Mouse (Mus musculus) brain, adult 2 months (tissue): ENCODE data around the gene Snapc4.

Experiments
- DNase-seq: peaks from one replicate; pipeline ENCODE4 v3.0.0; 2011; ENCODE audit warnings: low read depth, low spot score

Snapc4 gene

DNA sequence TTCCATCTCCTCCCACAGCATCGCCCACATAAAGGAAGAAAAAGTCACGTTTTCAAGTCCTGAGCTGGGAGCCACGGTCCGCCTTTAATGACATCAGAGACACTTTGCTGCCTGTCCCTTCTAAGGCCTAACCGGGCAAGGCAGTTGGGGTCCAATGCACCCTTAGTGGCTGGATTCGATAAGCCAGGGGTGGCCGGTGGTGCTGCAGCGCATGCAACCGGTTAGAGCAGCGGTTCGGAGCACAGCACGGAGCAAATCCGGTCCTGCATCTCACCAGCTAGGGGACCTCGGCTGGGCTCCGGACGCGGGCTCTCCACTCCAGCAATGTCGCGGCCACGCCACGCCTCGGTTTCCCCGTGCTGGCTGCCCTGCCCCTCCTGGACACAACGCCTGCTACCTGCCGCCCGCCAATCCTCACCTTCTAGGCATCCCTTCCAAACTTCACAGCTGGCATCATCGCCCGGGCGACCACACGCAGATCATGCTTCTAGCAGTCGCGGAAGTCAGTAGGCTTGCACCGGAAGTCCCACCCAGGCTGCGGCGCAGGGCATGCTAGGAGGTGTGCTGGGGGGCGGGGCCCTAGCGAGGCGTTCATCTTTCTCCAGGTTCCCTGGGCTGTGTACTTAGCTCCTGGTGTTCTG, at the start of gene Snapc4:
Snapc4 (minus strand) TSS at position 523 of the 641 bp plus-strand sequence.
- peak; percentile 94 for DNase-seq

DNA sequence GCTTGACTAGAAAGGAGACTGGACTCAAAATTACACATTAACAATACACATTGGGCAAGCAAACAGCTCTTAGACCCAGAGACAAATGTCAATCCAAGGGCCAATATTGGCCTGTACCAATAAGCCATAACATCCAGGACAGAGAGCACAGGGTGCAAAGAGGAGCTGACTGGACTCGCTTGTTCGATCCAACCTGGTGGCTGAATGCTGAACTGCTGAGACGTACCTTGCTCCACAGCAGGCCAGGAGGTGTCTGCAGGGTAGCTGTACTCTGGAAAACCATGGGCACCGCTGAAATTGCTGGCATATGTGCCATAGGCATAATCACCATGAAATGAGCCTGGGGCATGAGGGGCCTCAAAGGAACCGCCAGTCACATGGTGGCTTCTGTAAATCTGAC, 49.4 kb upstream of the Snapc4 start:
- DNase-seq, result no peak

DNA sequence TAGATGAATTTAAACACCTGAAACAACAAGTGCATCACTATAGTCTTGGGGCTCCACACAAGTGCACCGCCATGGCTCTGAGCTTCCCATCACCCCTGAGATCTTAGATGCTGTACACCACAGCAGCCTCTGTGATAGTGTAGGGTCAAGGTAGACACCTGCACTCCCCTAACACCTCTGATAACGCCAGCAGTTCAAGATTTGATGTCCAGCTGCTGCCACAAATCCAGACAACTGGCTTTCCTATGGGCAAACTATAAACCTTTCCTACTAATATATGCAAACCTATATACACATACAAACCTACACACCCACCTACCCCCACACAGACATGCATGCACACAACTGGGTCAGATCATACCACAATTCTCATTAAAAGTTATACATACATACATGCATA, 44.1 kb upstream of the Snapc4 start:
- DNase-seq, result no peak

DNA sequence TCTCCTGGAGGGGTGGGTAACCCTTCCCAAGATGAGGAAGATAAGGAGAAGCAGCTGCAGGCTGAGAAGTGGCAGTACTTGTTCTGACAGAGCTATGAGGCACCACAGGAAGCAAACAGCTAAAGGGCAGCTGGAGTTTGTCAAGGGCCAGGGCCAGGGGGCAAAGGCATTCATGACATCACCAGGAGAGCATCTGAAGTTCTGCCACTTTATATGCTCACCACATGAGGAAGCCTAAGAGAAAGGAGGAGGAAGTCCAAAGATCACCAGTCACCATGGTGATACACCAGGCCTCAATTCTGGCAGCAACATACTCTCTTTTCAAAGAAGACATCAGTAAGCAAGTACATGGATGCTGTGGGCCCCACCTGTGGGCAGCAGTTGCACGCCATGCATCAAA, 42.6 kb upstream of the Snapc4 start:
- no peak for DNase-seq

DNA sequence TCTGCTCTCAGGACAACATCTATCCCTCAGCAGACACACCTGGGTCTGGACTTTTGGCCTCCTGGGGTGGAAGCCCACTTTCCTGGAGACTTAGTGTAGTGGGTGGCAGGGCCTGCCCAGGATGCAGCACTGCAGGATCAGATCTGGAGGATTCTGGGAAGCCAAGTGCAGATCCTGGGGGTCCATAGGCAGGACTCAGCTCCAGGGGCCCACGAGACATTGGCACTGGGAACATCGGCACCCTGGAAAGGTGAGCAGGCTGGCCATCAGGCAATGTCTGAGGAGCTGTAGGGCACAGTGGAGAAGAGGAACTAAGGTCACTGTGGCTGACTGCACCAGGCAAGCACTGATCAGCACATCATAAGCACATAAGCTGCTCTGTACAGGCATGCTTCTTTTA, 41.5 kb upstream of the Snapc4 start:
- no peak for DNase-seq

DNA sequence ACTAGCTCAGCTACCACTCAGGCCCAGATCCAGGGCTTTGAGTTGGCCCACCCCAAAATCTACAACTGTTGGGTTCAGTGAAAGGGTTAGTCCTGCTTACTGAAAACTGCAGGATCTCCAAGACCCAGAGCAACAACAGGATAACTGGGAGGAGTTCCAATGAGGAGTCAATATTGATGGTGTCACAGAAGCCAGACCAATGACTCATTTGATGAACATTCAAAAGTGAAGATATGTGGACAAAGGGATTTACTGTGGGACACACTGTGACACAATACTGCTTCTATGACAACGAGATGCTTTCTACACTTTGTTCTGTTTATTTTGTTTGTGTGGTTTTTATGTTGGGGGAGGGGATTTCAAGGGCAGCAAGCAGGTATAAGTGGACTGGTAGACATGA, 37.7 kb upstream of the Snapc4 start:
- no peak for DNase-seq

DNA sequence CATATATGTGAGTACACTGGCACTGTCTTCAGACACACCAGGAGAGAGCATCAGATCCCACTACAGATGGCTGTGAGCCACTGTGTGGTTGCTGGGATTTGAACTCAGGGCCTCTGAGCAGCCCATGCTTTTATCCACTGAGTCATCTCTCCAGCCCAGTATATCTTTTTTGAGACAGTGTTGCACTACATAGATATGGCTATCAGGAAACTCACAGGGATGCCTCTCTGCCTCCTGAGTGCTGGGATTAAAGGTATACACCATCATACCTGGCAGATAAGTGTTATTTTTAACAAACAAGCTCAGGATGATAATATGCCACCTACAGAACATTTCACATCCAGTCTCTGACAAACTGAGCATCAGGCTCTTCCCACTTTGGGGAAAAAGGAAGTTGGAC, 36.6 kb upstream of the Snapc4 start:
- DNase-seq, result no peak

DNA sequence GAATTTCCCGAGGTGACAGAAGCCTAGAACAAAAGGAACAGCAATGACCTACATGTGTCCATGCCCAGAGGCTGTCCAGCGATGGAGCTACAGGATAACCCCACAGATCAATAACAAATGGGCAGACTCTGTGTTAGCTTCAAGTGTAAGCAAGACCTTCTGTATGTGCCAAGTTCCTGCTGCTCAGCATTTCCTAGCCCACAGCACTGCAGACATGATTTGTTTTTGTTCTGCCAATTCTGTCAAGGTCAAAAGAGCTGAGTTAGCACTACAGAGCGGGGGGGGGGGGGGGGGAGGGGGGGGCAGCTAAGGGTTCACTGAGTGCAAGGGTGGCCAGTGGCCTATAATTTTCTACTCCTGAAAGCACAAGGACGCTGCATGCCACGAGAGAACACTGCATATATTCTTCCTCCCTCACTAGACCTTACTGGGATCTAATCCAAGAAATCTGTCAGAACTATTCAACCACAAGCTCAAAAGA, 30.5 kb upstream of the Snapc4 start:
- peak; percentile 74 for DNase-seq

DNA sequence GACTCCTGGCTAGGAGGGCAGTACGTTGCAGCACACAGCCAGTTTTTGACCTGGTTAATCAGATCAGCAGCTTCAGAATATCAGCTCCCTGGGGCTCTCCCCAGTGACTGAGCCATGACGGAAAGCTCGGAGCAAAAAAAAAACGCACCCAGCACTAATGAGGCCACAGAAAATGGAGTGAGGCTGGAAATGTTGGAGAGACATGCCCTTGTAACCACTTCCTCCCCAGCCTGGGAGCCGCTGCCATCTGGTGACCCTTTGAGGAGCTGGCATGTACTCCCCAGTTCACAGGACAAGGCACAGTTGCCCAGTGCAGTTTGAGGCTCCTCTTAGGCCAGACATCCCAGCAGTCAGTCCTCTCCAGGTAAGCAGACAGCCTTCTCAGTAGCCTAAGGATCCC, 29.6 kb upstream of the Snapc4 start:
- DNase-seq, result peak; percentile 68

DNA sequence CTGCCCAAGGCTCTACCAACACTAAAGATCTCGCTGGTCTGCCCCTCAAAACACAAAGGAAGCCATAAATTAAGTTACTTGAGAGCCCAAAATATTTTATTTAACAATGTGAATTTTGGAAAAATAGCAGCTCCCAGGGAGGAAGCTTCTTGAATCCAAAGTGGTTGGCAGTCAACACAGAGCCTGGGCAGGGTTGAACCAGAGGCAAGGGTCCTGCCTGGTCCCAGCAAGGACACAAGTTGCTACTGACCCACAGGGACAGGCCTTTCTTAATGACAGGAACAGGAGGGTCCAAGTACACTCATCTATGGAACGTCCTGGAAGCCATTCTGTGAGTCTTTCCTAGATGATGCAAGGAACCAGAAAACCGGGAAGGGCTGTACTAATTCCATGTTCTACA, 28.9 kb upstream of the Snapc4 start:
- no peak for DNase-seq

DNA sequence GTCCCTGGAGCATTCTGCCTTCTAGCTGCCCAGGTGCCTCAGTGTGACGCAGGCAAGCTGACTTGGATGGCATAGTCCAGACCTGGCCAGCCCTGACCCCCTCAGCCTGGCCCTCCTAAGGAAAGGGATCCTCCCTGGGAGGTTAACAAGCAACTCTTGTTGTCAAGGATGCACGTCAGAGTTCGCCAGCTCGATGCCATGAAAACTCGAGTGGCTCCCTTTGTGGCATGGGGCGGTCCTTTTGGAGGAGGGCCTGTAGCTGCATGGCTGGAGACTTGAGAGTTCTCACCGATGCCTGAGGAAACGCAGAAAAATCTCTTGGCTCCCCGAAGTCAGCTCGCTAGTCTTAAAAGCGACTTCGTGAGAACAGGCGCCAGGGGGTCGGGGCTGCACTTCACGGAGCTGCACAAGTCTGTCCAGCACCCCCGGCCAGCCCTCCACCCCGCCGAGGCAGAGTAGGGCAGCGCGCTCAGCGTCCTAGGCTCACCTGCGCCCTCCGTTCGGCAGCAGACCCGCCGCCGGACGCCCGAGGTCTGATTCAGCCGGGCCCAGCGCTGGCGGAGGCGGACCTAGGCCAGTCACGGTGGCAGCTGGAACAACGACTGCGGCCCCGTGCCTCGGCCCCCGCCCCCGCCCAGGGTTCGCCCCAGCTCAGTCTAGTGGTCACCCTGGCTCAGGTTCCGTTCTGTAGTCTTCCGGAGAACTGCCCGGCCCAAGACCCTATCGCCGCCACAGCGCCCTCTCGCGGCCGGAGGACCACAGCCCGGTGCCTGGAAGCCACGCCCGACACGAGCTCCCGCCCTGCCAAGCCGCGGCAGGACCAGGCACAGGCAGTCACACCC, 28.3 kb upstream of the Snapc4 start, which contains the start of gene Inpp5e:
Inpp5e (minus strand) TSS at position 689 of the 842 bp plus-strand sequence.
- peak; percentile 97 for DNase-seq

DNA sequence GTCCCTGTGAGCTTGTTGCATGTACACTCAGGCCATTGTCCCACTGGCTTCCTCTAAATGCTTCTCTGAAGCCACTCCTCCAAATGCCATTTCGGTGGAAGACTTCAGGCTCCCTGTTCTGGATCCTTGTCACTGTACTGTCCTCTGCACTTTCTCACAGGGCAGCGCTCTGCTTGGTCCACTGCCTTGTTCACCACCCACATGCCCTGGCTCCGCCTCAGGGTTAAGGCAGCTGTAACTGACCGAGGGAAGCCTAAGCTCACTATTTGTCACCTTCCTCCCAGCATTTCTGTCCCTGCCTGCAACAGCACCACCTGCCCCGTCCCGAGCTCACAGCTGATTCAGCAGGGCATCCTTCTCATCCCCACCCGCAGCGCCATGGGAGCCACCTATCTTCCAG, 22.9 kb upstream of the Snapc4 start:
- no peak for DNase-seq

DNA sequence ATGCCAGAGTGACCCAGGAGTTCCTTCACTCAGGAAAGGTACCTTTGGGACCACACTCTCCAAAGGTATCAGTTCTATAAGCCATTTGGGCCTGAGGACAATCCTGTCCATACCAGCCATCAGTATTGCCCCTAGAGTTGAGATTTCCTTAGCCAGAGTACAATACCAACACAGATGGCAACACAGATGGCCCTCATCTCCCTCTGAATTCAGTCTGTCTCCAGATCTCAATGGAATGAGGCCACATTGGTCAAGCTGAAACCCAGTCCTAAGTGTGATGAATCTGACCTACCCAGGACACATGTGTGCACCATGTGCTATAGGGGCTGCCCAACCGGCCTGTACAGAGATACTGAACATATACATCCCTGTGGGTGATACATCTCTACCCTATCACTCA, 21.8 kb upstream of the Snapc4 start:
- DNase-seq, result peak; percentile 86

DNA sequence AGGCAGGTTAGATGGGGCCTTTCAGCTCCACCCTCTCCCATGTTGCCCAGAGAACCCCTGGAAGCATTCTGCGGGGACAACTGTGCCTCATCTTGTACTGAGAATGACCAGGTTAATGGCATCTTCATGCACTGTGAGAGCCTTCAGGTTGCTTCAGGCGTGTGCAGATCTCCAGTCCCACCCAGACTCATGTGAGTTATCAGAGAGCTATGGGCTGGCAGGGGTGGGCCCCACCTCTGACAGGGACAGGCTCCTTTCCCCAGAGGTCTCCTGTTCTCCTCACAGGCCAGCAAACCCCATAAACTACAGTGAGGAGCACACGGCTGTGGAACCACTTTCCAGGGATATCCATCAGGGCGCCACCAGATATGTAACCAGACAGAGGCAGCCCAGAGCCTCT, 20.6 kb upstream of the Snapc4 start:
- DNase-seq, result no peak

DNA sequence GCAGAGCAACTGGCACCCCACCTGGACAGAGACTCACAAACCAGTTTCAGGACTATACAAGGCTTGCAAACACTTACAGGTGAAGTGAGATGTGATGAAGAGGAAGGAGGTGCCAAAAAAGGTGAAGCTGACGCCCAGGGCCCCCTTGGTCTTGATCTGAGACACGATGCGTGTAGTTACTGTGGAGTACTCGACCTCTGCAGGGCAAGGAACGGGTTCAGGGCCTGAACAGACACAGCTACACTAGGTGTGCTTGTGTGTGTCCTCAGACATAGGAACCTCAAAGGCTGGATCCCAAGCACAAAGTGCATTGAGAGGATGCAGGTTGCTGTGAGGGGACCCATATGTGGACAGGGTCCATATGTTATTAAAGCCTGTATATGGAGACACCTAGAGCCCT, 19.8 kb upstream of the Snapc4 start:
- no peak for DNase-seq

DNA sequence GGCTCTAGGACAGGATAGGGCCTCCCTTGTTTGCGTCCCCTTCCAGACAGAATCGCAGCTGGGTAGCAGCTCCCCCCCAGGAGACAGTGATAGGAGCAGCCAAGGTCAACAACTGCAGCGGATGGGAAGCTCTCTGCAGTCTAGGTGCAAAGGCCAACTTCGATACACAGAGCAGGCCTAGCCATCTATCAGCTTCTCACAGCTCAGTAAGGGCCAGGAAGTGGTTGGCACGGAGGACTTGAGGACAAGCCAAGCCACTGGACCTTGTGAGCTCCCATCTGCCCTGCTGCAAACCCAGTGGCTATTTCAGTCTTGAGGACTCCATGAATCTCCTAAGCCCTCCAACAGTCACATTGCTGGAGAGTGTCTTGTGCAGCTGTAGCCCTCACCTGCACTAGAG, 19.2 kb upstream of the Snapc4 start:
- DNase-seq, result peak; percentile 24

DNA sequence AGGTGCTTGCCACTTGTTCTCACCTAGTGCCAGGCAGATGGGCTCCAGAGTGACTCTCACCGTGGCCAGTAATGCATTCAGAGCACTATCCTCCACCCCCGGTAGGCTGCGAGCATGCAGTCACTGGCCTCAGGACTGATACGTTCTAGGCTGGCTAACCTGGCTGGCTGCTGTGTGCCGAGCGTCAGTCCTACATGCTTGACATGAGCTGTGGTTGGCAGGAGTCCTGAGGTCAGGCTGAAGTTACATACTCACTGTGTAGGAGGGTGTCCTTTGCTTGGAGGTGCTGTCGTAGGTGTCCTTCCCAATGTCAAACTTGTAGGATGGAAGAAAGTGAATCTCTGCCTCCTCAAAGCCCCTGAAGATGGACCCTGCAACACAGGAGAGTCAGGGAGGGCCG, 18.5 kb upstream of the Snapc4 start:
- no peak for DNase-seq

DNA sequence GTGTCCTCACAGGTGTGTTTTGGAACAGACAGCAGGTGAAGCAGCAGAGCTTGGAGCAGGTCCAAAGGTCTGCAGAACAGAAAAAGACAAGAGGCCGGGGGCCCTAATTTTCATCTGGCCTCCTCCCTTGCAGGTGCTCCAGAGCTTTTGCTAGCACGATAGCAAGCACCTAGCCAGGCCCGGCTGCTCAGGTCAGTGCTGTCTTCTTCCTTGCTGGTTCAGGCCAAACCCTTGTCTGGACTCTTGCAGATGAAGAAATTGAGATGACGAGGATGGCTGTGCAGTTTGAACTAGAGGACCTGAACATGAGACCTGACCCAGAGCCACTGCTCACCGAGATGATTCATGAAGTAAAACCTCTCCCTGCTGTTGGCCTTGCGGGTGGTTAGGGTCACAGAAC, 11.2 kb upstream of the Snapc4 start:
- no peak for DNase-seq

DNA sequence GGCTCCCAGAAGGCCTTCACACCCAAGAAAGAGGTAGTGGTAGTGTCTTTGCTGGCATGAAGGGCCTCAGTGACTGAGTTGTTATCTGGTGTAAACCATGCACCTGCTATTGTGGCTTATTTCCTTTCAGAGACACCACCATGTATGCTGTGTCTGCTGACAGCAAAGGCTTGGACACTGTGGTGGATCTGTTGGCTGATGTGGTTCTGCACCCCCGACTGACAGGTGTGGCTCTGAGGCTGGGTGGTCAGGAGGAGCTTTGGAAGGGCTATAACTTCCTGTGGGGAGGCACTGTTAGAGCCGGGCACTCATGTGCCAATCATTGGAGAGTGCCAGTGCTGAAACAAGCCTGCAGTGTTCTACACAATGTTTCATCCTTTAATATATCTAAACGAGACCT, 10.5 kb upstream of the Snapc4 start:
- no peak for DNase-seq

DNA sequence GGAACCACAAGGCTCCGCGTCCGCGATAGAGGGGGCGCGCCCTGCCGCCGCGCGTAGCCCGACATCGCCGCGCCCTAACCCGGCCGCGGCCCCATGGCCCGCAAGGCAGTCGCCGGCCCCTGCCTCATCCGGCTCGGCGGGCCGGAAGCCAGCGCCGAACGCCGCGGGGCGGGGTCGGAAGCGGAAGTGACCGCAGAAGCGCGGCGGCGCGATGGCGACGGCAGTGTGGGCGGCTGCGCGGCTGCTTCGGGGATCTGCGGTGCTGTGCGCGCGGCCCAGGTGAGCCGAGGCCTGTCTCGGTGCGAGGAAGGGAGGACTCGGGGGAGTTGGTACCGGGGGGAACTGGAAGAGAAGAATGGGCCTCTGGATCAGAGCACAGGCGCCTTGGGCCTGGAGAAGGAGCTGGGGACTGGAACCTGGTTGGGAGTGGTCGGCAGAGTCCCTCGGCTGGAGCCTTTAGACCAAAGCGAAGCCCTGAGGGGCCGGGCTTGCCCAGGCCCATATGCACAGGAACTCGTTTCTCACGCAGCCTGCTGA, 8.8 kb upstream of the Snapc4 start, which contains the start of the genes Entr1 and Pmpca:
Entr1 (minus strand) TSS at position 163 of the 537 bp plus-strand sequence.
Pmpca (plus strand) TSS at position 186 of the 537 bp plus-strand sequence.
- DNase-seq, result peak; percentile 92

DNA sequence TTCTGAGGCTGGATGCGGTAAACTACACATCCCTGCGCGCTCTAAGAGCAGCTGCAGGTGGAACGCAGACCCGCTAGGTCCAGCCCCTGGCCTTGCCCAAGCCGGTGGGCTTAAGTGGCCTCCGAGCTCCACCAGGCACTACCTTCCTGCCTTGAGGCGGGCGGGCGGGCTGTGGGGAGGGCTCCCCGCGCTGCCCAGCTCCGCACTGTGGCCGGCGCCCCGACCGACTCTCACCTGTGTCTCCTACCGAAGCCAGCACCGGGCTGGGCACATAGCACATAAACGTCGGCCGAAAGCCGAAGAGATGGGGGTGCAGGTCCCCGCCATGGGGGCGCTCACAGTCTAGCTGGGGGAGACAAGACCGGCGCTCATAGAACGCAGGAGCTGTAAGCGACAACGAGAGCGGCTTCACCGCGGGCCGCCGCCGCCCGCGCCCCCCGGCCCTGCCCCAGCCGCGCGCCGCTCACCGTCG, 8.3 kb upstream of the Snapc4 start:
- no peak for DNase-seq

DNA sequence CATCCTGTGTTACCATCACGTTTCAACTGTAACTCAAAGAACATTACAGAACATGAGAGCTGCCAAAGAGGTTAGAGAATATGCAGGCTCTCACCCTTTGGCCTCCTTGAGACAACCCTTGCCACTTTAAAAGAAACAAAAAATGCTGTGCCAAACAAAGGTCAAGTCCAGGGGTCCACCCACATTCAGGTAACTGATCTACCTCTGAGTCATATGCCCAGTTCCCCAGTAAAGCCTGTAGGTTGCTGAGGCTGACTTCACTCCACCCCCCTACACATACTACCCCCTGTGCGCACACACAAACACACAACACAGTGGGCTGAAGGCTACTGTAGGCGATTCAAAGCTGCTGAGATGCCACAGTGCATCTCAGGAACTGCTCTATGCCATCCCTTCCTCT, 7.3 kb upstream of the Snapc4 start:
- no peak for DNase-seq
